Mouse (Mus musculus) urinary bladder, postnatal 25 days (tissue): ENCODE measurements around the gene Gm7102.
"Not testable (repeated sequence)": the region's sequence is repeated elsewhere in the genome, so short reads cannot be mapped to it uniquely, and the experiment has no call there.

Experiments used
- DNase-seq: peaks from one replicate; pipeline ENCODE4 v3.0.0; 2022; ENCODE audit warnings: low spot score

Gene Gm7102

DNA sequence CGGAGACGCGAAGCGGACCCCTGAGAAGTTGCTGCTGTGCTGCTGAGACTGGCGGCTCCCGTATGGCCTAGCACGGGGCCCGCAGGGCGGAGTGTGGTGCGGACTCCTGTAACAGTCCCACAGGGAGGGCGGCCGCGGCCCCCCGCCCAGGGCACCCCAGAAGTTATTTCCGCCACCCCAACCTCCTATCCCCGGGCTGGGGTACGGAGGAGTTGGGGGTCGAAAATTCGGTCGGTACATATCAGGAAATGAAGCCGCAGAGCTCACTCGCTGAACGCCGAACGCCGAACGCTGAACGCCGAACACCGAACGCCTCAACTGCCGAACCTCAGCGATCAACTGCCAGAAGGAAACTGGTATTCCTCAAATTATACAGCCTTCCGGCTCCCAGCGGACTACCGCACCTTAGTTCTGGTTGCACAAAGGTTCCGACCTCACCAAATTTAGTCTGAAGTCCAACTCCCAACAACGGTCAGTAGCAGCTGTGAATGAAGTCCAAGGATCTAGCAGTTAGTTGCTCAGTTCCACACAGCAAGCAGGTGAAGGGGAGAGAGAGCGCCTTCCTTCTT is at the start of gene Gm7102:
Gene Gm7102, minus strand, starts transcription at position 554 of the 569 bp plus-strand sequence.
- no peak for DNase-seq

DNA sequence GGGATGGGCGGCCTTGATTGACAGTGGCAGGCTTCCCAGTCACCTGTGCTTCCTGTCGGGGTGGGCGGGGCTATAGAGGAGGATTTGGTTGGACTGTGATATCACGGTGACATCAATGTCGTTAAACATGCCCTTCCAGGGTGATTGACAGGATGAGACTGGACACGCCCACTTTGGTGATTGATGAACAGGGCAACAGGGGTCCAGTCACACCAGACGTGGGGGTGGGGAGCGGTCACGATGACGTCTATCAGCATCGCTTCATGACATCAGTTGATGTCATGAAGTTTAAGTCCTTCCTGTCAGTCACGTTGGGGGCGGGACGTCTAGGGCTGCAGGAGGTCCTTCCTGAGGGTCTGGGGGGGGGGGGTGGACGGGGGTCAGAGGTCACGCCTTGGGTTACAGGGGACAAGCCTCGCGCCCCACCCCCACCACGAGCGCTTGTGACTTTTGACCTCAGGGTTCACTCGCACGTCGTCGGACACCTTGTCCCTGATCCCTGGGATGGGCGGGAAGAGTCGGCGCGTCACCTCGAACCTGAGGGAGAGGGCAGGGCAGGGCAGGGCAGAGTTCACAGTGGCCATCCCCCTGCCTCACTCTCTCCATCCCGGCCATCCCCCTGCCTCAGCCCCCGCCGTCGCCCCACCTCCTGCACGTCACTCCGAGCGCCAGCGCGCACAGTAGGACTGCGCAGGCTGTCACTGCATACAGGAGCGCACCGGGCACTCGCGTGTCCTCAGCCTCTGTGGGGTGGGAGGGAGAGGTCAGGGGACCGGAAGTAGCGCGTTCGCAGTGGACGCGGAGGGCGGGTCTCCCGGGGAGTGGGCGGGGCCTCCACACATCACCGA is 48.8 kb upstream of the Gm7102 start:
- peak; percentile 6 for DNase-seq

DNA sequence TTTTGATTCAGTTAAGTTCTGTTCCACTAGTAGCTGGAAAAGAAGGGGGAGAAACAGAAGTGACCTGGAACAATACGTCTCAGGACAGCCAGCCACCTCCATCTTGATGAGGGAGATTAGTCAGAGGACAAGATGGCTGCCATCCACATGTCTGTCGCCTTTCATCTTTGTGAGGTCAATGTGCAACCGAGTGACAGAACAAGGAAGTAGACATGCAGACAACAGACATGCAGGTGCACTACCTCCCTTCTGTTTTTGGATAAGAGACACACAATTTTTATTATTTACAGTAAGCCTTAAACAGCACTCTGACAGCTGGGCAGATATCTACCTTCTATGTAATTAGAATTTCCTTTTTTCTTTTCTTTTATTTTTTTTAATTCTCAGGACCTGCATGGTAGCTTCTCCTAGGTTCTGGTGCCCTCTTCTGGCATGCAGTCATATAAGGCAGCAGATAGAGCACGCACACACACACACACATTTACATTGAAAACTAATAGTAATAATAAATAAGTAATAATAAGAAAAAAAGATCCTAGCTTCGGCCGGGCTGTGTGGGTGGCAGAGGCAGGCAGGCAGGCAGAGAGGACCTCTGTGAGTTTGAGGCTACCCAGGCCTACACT is 47.7 kb upstream of the Gm7102 start:
- no peak for DNase-seq

DNA sequence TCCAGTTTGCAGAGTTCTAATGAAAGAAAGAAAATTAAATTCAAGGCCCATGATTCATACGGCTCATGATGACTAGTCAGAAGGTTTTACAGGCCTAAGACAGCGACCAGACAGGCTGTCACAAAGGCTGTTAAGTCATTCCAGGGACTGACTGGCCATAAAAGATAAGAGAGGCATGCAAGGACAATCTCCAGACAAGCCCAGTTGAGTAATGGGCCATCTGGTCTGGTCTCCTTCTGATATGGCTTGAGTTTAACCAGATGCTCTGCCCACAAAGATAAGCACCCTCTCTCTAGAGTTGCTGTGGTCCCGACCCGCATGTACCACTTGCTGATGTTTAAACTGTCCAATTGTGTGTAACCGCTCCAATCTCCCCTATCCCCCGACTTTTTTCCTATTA is 31.4 kb upstream of the Gm7102 start:
- not testable (repeated sequence) for DNase-seq

DNA sequence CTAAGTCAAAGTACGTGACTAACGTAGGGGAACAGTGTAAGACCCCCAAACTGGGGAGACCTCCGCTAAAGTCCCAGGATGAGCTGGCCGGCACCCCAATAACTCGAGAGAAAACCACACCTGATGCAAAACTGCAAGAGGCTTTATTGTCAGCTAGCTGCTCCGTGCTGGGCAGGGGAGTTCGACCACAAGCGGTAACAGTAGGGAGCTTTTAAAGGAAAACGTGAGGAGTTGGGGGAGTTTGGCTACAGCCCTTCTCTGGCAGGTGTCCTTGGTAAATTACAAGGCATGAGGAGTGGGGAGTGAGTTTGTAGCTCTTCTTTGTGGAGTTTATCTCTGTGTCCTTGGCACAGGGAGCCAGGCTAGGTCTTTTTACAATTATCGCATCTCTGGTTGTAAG is 23.7 kb upstream of the Gm7102 start:
- peak; percentile 15 for DNase-seq

DNA sequence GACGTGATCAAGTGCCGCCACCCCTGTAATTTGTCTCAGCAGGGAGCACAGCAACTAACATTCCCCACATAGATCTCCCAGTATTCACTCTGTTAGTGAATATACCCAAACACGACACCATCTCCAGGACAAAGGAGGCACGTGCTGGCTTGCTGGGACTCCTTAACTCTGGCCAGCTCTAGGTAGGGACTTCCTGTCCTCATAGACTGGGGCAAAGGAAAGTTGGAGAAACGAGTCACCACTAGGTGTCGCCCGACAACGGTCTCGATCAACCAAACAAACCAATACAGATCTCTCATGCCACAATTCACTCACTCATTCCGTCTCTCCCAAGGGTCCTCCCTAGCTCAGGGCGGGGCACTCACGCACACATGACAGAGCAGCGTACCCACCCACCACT is 23.2 kb upstream of the Gm7102 start:
- DNase-seq = peak; percentile 77

DNA sequence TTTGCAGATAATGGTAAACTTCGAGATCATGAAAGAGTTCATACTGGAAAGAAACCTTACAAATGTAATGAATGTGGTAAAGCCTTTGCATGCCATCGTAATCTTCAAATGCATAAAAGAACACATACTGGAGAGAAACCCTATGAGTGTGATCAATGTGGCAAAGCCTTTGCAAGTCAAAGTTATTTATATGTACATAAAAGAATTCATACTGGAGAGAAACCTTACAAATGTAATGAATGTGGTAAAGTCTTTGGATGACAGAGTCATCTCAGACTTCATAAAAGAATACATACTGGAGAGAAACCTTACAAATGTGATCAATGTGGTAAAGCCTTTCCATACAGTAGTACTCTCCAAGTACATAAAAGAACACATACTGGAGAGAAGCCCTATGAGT is 7.5 kb upstream of the Gm7102 start, which contains the start of gene Gm6020:
Gene Gm6020, plus strand, starts transcription at position 301 of the 400 bp plus-strand sequence.
- not testable (repeated sequence) for DNase-seq

DNA sequence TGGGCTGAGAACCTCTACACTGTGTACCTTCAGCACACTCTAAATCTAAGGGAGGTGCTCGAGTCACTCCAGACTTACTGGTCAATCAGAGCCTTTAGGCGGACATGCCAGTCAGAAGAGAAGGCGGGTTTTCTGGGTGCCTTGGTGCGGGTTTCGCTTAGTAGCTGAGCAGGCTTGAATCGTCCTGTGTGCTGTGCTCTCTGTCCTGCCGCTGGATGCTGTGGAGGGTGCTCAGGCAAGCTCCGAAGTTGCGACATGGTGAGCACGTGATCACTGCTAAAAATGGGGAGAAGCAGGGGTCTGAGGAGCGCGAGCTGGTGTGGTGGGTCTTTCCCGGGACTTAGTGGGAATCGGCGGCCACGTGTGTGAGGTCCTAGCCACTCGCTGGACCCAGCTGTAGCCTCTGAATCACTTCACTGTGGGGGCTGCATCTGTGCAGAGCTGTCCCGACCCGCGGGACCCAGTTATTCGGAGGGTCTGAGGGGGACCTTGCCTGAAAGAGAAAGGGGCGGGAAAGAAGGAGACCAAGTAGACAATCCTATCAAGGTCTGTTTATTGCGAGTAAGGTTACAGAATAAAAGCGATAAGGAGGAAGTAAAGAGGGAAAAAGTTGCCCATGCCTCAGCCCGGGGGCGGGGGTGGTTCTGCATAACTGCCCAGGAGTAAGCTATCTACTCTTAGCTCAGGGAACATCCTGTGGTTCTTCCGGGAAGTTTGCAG is 24.2 kb downstream of the Gm7102 start:
- no peak for DNase-seq

DNA sequence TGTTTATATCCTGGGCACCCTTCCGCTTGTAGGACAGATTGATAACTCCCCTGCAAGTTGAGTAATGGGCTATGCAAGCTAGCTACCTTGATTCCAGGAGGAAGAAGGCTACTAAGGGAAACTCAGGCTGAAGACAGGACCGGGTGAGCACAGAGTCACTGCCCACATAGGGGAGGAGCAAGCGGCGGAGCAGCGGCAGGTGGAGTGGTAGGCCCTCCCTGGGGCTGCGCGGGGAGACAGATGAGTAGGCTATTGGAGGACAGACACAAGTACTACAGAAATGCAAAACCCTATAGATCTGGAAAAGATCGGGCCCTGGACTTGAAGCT is 24.8 kb downstream of the Gm7102 start:
- no peak for DNase-seq

DNA sequence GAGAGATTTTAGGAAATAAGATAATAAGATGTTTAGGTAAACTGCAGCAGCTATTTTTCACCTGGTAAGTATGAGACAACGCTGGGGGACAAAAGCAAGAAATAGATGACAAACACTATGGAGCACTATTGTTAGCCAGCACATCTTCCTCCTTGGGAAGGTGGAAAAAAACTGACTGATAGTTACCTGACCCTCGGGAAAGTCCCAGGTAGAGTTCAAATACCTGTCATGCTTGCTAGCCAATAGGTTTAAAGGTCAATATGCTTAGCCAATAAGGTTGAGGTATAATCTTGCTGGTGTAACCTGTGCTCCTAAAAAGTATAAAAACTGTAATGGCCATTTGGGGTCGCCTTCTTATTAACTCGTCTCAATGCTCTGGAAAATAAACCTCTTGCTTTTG is 34.8 kb downstream of the Gm7102 start:
- DNase-seq = no peak

DNA sequence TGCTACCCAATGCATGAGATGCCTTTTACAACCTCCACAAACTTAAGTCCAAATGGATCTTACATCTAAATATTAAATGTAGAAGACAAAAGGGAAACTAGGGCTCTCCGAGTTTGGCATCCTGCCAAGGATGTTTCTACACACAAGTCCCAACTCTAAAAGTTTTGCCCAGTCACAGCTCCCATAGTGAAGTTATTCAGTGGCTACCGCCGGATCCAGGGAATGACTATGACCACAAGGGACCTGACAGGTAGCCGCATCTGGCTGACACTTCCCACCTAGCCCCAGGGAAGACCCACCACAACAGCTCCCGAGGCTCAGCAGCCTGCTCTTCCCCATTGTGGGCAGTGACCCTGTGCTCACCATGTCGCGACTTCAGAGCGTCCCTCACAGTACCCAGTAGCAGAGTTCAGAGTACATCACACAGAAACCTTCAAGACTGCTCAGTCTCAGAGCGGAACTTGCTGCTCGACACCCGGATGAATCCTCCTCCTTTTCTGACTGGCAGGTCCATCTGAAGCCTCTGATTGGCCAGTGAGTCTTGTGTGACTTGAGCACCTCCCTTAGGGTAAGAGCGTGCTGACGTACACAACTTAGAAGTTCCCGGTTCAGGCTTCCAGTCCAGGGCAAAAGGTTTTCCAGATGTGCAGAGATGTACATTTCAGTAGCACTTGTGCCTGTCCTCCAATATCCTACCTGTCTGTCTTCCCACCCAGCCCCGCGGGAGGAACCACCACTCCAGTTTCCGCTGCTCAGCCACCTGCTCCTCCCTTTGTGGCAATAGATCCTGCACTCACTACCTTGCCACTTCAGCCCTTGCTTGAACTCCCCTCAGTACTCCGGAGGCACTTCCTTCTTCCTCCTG is 35.5 kb downstream of the Gm7102 start, which contains the start of gene Zfp950:
Gene Zfp950, minus strand, starts transcription at position 499 of the 865 bp plus-strand sequence.
- DNase-seq = peak; percentile 62

DNA sequence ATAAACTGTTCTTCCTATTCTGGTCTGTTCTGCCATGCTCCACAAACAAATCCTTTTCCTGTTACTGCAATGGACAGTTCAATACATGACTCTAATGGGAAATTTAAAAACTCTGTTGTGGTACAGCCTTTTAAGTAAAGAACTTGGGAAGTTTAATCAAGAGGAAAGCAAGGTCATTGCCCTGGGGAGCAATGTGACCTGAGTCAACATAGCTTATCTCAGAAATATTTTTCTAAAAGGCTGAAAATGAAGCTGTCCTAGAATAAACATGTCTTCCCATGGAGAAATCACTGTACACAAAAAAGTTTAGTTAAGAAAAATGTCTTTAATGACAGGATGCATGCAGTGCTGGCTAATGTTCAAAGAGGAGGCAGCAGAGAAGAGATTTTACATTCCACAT is 37.5 kb downstream of the Gm7102 start:
- no peak for DNase-seq

DNA sequence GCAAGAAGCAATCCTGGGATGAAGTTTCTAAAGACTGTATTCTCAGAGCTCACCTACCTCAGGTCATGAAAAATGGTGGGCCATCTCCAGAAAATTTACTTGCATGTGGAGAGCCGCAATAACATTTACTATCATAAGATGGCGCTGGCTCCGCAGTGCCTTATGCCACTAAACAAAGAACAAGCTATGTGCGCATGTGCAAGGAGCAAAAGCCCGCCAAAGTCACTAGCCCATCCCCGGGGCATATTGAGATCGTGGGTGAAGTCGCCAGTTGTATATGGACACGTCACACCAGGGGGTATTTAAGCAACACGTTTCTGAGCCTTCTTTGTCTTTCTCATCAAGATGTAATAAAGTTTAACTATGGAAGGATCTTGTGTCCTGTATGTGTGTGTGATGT is 45.0 kb downstream of the Gm7102 start:
- no peak for DNase-seq
